Mouse (Mus musculus) cerebellum, adult 2 months (tissue): Measurements from ENCODE around the gene Sorl1.

Experiments used
- CTCF ChIP-seq: fragments of 200-500 bp; IDR thresholded peaks from 2 replicates; pipeline ENCODE4 v1.5.1; 2011; ENCODE audit warnings: low read depth, mild to moderate bottlenecking, control low read depth, low read length, moderate library complexity, borderline replicate concordance; ENCODE audit not compliant: insufficient read depth
- POLR2A ChIP-seq: fragments of 200-500 bp; IDR thresholded peaks from 2 replicates; pipeline ENCODE4 v1.6.1; 2011; ENCODE audit warnings: low read length, control low read depth, borderline replicate concordance; ENCODE audit not compliant: insufficient read depth

- TF ChIP-seq CTCF (no peak), POLR2A (no peak)
These were observed 70.4 kb downstream of the Sorl1 start for GRCm38 (mm10) chr9:42053591-42054190.
